Mouse (Mus musculus): ENCODE data around the gene Prss57. TPM values are rescaled to one million over a fixed set of nuclear protein-coding genes. Genes with fewer than 3 reads are reported as not detected.
A peak's percentile ranks its signal among the peaks of the same experiment; 100 is the strongest.
"Not testable (repeated sequence)": the region's sequence is repeated elsewhere in the genome, so short reads cannot be mapped to it uniquely, and the experiment has no call there.

Prss57 gene
- polyA plus RNA-seq, 1 experiment = 0.11 TPM

DNA sequence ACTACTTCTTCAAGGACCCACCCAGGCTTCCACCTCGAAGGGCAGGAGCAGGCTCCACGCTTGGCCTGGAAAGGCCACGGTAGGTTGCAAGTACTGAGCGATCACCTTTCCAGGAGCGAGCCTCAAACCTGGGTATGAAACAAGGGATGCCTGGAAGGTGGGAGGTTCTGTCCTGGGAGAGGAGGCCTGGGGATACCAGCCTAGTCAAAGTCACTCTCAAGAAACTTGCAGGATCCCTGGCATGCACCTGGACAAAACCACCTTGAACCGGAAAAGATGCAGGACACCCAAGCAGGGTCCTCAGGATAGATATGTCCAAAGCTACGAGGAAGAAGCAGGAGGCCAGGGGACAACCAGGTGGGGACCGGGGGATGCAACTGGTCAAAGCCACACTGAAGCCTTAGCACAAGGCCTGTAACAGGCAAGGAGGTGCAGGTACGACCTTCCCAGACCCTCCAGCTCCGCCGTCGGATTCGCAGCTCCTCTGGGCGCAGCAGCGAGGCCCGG, 24.7 kb downstream of the Prss57 start:
- Histone ChIP-seq H3K27ac (ENCODE audit: control insufficient read depth, insufficient read depth, low read depth, low read length) (peak overlapping the region; percentile 95), H3K4me3 (ENCODE audit: control insufficient read depth, low read depth, low read length) (peak overlapping the region; percentile 90), H3K4me1 (ENCODE audit: control insufficient read depth, insufficient read depth, low read length) (peaks cover 12% of the 10 kb centered on the region), H3K27me3 (ENCODE audit: control insufficient read depth, insufficient read depth, low read length) (no peaks in the 10 kb centered on the region), H3K36me3 (ENCODE audit: control insufficient read depth, insufficient read depth, low read length) (no peaks in the 10 kb centered on the region; the same call in none of the 2 replicates)
- TF ChIP-seq CTCF (IDR thresholded peaks at IDR 0.05; ENCODE audit: control insufficient read depth, insufficient read depth, insufficient replicate concordance, low read depth, low read length) = no peak
- TF ChIP-seq POLR2A (IDR thresholded peaks at IDR 0.05; ENCODE audit: control insufficient read depth, low read depth, low read length) = no peak

DNA sequence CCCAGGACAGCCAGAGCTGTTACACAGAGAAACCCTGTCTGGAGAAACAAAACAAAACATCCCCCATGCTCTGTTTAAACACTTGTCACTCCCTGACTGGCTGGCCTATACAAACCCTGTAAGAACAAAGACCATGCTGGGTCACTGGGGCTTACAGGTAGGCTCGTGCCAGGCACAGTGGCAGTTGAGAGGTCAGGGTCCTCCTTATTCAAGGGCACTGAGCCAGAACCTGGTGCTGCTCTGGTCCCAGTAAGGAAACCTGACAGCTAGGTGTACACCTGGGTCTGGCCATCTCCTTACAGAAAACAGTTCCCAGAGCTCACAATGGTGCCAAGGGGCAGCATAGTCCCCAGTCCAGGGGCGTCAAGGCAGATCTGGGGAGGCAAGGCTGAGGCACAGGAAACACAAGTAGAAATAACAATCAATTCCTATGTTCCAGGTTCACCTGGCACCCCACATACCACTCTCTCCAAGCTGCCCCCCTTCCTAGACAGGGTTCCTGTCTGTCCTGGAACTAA, 25.5 kb downstream of the Prss57 start:
- H3K27ac ChIP-seq (ENCODE audit: control insufficient read depth, insufficient read depth, low read depth, low read length) = no peak overlapping the region; the same call in 1 of the 2 replicates
- H3K4me1 ChIP-seq (ENCODE audit: control insufficient read depth, insufficient read depth, low read length) = peaks cover 12% of the 10 kb centered on the region
- TF ChIP-seq CTCF (IDR thresholded peaks at IDR 0.05; ENCODE audit: control insufficient read depth, insufficient read depth, insufficient replicate concordance, low read depth, low read length) (no peak), POLR2A (IDR thresholded peaks at IDR 0.05; ENCODE audit: control insufficient read depth, low read depth, low read length) (no peak)
- H3K36me3 ChIP-seq (ENCODE audit: control insufficient read depth, insufficient read depth, low read length) = no peaks in the 10 kb centered on the region; the same call in none of the 2 replicates
- H3K27me3 ChIP-seq (ENCODE audit: control insufficient read depth, insufficient read depth, low read length) = no peaks in the 10 kb centered on the region
- H3K4me3 ChIP-seq (ENCODE audit: control insufficient read depth, low read depth, low read length) = peak overlapping the region; percentile 90

DNA sequence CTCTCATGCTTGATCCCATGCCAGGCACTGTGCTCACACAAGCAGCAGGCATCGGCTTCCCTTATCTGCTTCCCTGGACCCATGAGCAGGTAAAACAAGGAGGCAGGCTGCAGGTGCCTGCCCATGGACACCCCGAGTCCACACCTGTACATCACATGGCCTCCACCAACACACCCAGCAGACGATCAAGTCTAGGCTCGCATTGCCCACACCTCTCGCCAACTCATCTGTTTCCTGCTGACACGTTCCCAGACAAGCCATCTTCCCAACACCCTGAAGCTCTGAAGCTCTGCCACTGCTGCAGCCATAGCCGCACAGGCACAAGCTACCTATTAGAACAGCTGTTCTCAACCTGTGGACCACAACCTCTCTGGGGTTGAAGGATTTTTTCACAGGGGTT, 26.5 kb downstream of the Prss57 start:
- Histone ChIP-seq H3K27ac (ENCODE audit: control insufficient read depth, insufficient read depth, low read depth, low read length) (no peak overlapping the region), H3K4me1 (ENCODE audit: control insufficient read depth, insufficient read depth, low read length) (peaks cover 12% of the 10 kb centered on the region), H3K27me3 (ENCODE audit: control insufficient read depth, insufficient read depth, low read length) (no peaks in the 10 kb centered on the region), H3K36me3 (ENCODE audit: control insufficient read depth, insufficient read depth, low read length) (no peaks in the 10 kb centered on the region; the same call in none of the 2 replicates), H3K4me3 (ENCODE audit: control insufficient read depth, low read depth, low read length) (no peak overlapping the region)
- TF ChIP-seq CTCF (IDR thresholded peaks at IDR 0.05; ENCODE audit: control insufficient read depth, insufficient read depth, insufficient replicate concordance, low read depth, low read length) (no peak), POLR2A (IDR thresholded peaks at IDR 0.05; ENCODE audit: control insufficient read depth, low read depth, low read length) (no peak)

DNA sequence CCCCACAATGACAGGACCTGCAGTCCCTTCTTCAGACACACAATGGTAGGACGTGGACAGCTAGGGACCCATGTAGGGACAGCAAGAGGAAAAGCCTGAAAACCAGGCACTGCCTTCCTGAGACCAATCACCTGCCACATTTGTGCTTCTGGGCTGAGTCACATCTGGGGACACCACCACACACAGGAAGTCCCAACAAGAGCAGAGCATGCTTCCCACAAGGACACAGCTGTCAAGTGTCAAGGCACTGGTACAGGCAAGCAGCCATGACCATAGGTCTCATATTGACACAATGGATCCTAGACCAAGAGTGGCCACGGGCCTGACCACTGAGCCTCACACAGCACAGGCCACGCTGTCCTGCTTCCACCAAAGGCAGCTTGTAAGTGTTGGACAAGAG, 27.9 kb downstream of the Prss57 start:
- H3K27me3 ChIP-seq (ENCODE audit: control insufficient read depth, insufficient read depth, low read length) = no peaks in the 10 kb centered on the region
- H3K4me1 ChIP-seq (ENCODE audit: control insufficient read depth, insufficient read depth, low read length) = peaks cover 12% of the 10 kb centered on the region
- H3K4me3 ChIP-seq (ENCODE audit: control insufficient read depth, low read depth, low read length) = no peak overlapping the region
- TF ChIP-seq CTCF (IDR thresholded peaks at IDR 0.05; ENCODE audit: control insufficient read depth, insufficient read depth, insufficient replicate concordance, low read depth, low read length) (no peak), POLR2A (IDR thresholded peaks at IDR 0.05; ENCODE audit: control insufficient read depth, low read depth, low read length) (no peak)
- H3K27ac ChIP-seq (ENCODE audit: control insufficient read depth, insufficient read depth, low read depth, low read length) = no peak overlapping the region
- H3K36me3 ChIP-seq (ENCODE audit: control insufficient read depth, insufficient read depth, low read length) = no peaks in the 10 kb centered on the region; the same call in none of the 2 replicates

DNA sequence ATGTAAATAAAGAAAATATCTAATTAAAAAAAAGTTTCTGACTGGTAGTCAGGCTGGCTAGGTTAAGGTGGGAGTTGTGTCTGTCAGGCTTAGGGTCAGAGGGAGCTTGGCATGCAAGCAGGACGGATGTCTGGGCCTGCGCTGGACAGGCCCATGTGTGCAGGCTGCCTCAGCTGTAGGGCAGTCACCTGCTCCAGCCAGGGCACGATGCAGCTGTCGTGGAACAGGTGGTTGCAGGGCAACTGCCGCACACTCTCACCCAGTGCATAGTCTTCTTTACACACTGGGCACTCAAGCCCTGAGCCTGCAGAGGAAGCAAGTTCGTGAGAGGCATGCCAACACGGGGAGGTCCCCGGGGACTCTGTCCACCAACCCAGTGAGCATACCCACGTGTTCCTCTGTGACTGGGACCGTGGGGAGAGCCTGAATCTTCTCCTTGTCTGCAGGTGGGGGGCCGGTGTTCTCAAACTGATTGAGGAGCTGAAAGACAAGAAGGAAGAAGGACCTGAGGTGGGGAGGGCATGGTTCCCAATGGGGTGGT, 30.1 kb downstream of the Prss57 start:
- Histone ChIP-seq H3K4me1 (ENCODE audit: control insufficient read depth, insufficient read depth, low read length) (peaks cover 10% of the 10 kb centered on the region), H3K27me3 (ENCODE audit: control insufficient read depth, insufficient read depth, low read length) (no peaks in the 10 kb centered on the region), H3K36me3 (ENCODE audit: control insufficient read depth, insufficient read depth, low read length) (no peaks in the 10 kb centered on the region; the same call in none of the 2 replicates), H3K4me3 (ENCODE audit: control insufficient read depth, low read depth, low read length) (no peak overlapping the region), H3K27ac (ENCODE audit: control insufficient read depth, insufficient read depth, low read depth, low read length) (no peak overlapping the region)
- TF ChIP-seq CTCF (IDR thresholded peaks at IDR 0.05; ENCODE audit: control insufficient read depth, insufficient read depth, insufficient replicate concordance, low read depth, low read length) = no peak
- no peak for TF ChIP-seq POLR2A (IDR thresholded peaks at IDR 0.05; ENCODE audit: control insufficient read depth, low read depth, low read length)

DNA sequence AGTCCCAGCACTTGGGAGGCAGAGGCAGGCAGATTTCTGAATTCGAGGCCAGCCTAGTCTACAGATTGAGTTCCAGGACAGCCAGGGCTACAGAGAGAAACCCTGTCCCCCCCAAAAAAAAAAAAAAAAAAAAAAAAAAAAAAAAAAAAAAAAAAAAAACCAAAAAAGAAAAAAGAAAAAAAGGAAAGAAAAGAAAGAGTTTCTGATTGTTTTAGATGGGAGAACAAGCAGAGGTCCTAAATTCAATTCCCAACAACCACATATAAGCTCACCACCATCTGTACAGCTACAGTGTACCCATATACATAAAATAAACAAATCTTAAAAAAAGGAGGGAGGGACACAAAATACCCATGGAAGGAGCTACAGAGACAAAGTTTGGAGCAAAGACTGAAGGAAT, 31.1 kb downstream of the Prss57 start:
- not testable (repeated sequence) for H3K27ac ChIP-seq (ENCODE audit: control insufficient read depth, insufficient read depth, low read depth, low read length); H3K27me3 ChIP-seq (ENCODE audit: control insufficient read depth, insufficient read depth, low read length); H3K4me3 ChIP-seq (ENCODE audit: control insufficient read depth, low read depth, low read length); H3K36me3 ChIP-seq (ENCODE audit: control insufficient read depth, insufficient read depth, low read length)
- peaks cover 15% of the 10 kb centered on the region for H3K4me1 ChIP-seq (ENCODE audit: control insufficient read depth, insufficient read depth, low read length)

DNA sequence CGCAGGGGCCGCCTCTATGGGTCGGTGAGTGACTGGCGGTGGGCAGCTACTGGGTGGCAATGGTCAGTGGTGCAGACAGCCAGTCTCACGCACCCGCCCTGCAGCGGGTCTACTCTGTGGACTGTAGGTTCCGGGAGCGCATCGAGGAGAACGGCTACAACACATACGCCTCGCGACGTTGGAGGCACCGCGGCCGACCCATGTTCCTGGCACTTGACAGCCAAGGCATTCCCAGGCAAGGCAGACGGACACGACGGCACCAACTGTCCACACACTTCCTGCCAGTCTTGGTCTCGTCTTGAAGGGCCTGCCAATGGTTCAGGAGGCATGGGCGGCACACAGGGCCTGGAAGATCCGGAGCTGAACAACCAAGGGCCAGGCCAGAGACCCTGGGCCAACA, 34.1 kb downstream of the Prss57 start:
- H3K4me3 ChIP-seq (ENCODE audit: control insufficient read depth, low read depth, low read length) = no peak overlapping the region
- no peaks in the 10 kb centered on the region; the same call in 1 of the 2 replicates for H3K36me3 ChIP-seq (ENCODE audit: control insufficient read depth, insufficient read depth, low read length)
- H3K27me3 ChIP-seq (ENCODE audit: control insufficient read depth, insufficient read depth, low read length) = no peaks in the 10 kb centered on the region
- H3K4me1 ChIP-seq (ENCODE audit: control insufficient read depth, insufficient read depth, low read length) = peaks cover 10% of the 10 kb centered on the region
- no peak overlapping the region for H3K27ac ChIP-seq (ENCODE audit: control insufficient read depth, insufficient read depth, low read depth, low read length)
- no peak for TF ChIP-seq CTCF (IDR thresholded peaks at IDR 0.05; ENCODE audit: control insufficient read depth, insufficient read depth, insufficient replicate concordance, low read depth, low read length)
- no peak for TF ChIP-seq POLR2A (IDR thresholded peaks at IDR 0.05; ENCODE audit: control insufficient read depth, low read depth, low read length)

All from testis, adult 2 months (tissue).